Mouse (Mus musculus): ENCODE results near the gene Morc1.

Gene Morc1

GRCm38 (mm10) chr16:48431027-48431426 is at the start of gene Morc1:
TSS of gene Morc1 (plus strand) at chr16:48431237.
- DNase-seq (ENCODE audit: low spot score in 2 of 2): no peak

- no peak for DNase-seq (ENCODE audit: low spot score in 2 of 2)
Measured at GRCm38 (mm10) chr16:48383582-48384257, 47.3 kb upstream of the Morc1 start.

GRCm38 (mm10) chr16:48386982-48387381 is 44.1 kb upstream of the Morc1 start:
- no peak for DNase-seq (ENCODE audit: low spot score in 2 of 2)

GRCm38 (mm10) chr16:48395278-48395677 is 35.8 kb upstream of the Morc1 start:
- no peak for DNase-seq (ENCODE audit: low spot score in 2 of 2)

GRCm38 (mm10) chr16:48402963-48403362 is 28.1 kb upstream of the Morc1 start:
- no peak for DNase-seq (ENCODE audit: low spot score in 2 of 2)

GRCm38 (mm10) chr16:48403423-48403822 is 27.6 kb upstream of the Morc1 start:
- no peak for DNase-seq (ENCODE audit: low spot score in 2 of 2)

- no peak for DNase-seq (ENCODE audit: low spot score in 2 of 2)
Measured at GRCm38 (mm10) chr16:48404009-48404408, 27.0 kb upstream of the Morc1 start.

GRCm38 (mm10) chr16:48405674-48406403 is 25.2 kb upstream of the Morc1 start:
- DNase-seq (ENCODE audit: low spot score in 2 of 2): no peak

GRCm38 (mm10) chr16:48409580-48409979 is 21.5 kb upstream of the Morc1 start:
- no peak for DNase-seq (ENCODE audit: low spot score in 2 of 2)

GRCm38 (mm10) chr16:48410125-48410524 is 20.9 kb upstream of the Morc1 start:
- DNase-seq (ENCODE audit: low spot score in 2 of 2): no peak

GRCm38 (mm10) chr16:48412246-48412645 is 18.8 kb upstream of the Morc1 start, which contains the start of gene Gm5485:
TSS of gene Gm5485 (minus strand) at chr16:48412416.
- no peak for DNase-seq (ENCODE audit: low spot score in 2 of 2)

- DNase-seq (ENCODE audit: low spot score in 2 of 2): no peak
Measured at GRCm38 (mm10) chr16:48418557-48418956, 12.5 kb upstream of the Morc1 start.

- DNase-seq (ENCODE audit: low spot score in 2 of 2): no peak
Measured at GRCm38 (mm10) chr16:48419035-48419434, 12.0 kb upstream of the Morc1 start.

GRCm38 (mm10) chr16:48422501-48422900 is 8.5 kb upstream of the Morc1 start:
- no peak for DNase-seq (ENCODE audit: low spot score in 2 of 2)

- no peak for DNase-seq (ENCODE audit: low spot score in 2 of 2)
Measured at GRCm38 (mm10) chr16:48424069-48424468, 7.0 kb upstream of the Morc1 start.

GRCm38 (mm10) chr16:48429427-48429826 is 1.6 kb upstream of the Morc1 start:
- no peak for DNase-seq (ENCODE audit: low spot score in 2 of 2)

GRCm38 (mm10) chr16:48435454-48435853 is 4.4 kb downstream of the Morc1 start:
- no peak for DNase-seq (ENCODE audit: low spot score in 2 of 2)

- no peak for DNase-seq (ENCODE audit: low spot score in 2 of 2)
Measured at GRCm38 (mm10) chr16:48437476-48437875, 6.4 kb downstream of the Morc1 start.

- DNase-seq (ENCODE audit: low spot score in 2 of 2): no peak
Measured at GRCm38 (mm10) chr16:48444589-48444988, 13.6 kb downstream of the Morc1 start.

GRCm38 (mm10) chr16:48446161-48446925 is 15.3 kb downstream of the Morc1 start:
- DNase-seq (ENCODE audit: low spot score in 2 of 2): no peak

- DNase-seq (ENCODE audit: low spot score in 2 of 2): no peak
Measured at GRCm38 (mm10) chr16:48453264-48453663, 22.2 kb downstream of the Morc1 start.

- DNase-seq (ENCODE audit: low spot score in 2 of 2): no peak
Measured at GRCm38 (mm10) chr16:48473396-48473795, 42.4 kb downstream of the Morc1 start.

Measured in spleen, postnatal 36 days (tissue).